Mouse (Mus musculus): ENCODE results near the gene Supv3l1.
"Not testable (repeated sequence)": the region's sequence is repeated elsewhere in the genome, so short reads cannot be mapped to it uniquely, and the experiment has no call there.

The Supv3l1 gene

DNA sequence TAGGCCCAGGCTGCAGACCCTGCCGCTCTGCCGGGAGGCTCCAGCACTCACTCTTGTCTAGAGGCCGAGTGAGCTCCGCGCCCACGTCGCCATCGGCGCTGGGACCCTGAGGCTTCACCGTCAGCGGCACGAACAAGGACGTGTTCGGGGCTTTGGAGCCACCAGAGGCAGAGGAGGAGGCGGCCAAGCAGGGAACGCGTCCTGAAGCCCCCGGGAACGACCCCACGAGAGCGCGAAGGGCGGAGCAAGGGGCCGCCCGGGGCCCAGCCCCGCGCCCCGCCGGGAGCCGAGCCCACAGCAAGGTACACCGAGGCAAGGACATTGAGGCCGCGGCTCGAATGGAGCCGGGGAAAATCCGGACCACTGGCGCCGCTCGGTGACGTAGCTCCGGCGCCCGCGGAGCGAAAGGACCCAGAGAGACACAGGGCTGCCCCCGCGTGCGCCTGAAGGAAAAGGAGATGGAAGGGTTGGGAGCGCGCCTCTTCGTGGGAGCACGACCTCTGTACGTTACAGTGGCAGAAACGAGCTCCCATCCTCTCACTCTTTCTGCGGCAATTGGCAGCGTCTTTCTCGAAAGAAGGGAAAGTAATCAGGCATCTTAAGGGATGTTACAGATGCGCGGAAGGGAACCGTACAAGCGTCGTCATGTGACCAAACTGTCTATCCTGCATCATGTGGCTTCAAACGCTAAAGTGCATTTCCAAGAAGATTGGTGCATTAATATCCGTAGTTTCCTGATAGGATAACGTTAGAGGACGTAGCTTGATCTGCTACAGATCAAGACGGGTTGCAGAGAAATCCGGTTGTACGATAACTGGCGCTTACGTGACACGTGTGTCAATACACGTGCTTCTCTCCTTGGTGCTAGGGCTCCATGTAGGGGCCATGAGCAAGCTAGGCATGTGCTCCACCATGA, at the start of gene Supv3l1, which contains the start of gene 4930507D05Rik:
Supv3l1 (minus strand) TSS at position 375 of the 916 bp plus-strand sequence.
4930507D05Rik (plus strand) TSS at position 126 of the 916 bp plus-strand sequence.
- peak; percentile 90 for DNase-seq (ENCODE audit: low read depth, low spot score)

- not testable (repeated sequence) for DNase-seq (ENCODE audit: low read depth, low spot score)
Measured at GRCm38 (mm10) chr10:62491681-62492080, 42.1 kb upstream of the Supv3l1 start.

DNA sequence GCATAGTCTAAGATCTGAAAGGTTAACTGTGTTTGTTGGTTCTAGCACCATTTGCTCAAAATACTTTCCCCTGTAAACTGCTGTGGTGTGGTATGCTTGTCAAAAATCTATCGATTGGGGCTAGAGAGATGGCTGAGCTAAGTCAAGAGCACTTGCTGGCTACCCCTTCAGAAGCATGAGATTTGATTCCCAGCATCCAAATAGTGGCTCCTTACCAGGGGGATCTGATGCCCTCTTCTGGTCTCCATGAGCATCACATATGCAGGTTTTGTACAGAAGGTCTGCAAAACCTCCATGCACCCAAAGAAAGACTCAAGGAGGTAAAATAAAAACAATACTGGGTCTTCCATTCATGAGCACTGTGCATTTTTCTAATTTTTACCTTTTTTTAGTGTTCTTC, 38.7 kb upstream of the Supv3l1 start:
- DNase-seq (ENCODE audit: low read depth, low spot score): peak; percentile 82

- peak; percentile 99 for DNase-seq (ENCODE audit: low read depth, low spot score)
Measured at GRCm38 (mm10) chr10:62486618-62487415, 37.3 kb upstream of the Supv3l1 start, which contains the start of gene Vps26a. Gene Vps26a (minus strand): TSS chr10:62486805.

DNA sequence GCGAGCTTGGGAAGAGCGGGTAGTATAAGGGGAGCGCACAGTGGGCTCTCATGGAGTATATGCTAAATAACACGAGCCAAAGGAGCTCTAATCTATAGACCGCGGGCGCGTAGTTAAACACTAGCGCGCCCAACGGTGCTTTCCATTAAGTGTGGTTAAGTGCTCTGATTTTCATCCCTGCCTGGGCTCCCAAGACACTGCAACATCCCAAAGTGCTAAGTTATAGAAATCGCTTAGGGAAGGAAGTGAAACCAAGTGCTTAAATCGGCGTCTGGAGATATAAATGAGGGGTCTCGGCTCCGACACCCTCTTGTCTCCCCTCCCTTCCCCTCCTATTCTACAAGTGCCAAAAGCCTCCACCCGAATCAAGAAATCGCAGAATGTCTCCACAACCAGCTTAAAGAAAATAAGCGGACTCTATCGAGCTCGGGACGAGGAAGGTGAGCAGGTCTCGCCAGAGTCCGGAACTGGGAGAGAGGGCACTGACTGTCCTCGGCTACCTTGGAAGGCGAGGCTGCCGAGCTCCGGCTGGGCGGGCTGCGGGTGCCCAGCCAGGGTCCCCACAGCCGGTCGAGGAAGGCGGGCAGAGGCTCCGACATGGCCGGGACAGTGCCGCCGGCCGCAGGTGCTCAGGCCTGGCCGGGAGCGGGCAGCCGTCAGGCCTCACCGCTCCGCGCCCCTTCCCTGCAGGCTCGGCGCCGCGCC, 36.5 kb upstream of the Supv3l1 start:
- peak; percentile 43 for DNase-seq (ENCODE audit: low read depth, low spot score)

- DNase-seq (ENCODE audit: low read depth, low spot score): no peak
Measured at GRCm38 (mm10) chr10:62481108-62481852, 31.7 kb upstream of the Supv3l1 start.

DNA sequence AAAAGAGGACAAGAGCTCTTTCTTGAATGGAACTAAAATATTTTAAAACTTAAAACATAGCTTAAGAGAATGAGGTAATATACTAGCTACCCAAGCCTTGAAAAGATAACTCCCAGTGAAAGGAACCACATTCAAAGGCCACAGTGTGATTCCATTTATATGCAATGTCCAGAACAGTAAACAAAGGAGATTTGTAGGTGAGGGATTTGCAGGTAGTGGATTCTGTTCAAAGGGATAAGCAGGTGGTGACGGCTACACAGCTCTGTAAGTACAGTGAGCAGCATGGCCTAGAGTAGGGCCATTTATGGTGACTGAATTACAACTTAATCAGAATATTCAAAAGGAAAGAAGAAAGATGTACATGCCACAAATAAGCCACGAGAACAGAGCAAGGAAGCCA, 27.4 kb upstream of the Supv3l1 start:
- peak; percentile 57 for DNase-seq (ENCODE audit: low read depth, low spot score)

DNA sequence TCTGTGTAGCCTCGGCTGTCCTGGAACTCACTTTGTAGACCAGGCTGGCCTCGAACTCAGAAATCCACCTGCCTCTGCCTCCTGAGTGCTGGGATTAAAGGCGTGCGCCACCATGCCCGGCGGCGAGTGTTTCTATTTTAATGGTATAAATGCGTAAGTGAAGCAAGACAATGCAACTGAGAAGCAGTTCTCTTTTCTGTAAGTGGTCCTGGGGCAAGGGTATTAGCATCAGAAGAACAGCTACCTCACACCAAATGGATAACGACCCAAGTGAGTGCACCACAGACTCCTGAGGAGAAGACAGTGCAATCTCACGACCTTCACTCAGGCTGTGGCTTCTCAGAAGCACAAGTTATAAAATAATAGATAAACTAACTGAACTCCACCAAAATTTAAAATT, 25.4 kb upstream of the Supv3l1 start:
- DNase-seq (ENCODE audit: low read depth, low spot score): peak; percentile 64

DNA sequence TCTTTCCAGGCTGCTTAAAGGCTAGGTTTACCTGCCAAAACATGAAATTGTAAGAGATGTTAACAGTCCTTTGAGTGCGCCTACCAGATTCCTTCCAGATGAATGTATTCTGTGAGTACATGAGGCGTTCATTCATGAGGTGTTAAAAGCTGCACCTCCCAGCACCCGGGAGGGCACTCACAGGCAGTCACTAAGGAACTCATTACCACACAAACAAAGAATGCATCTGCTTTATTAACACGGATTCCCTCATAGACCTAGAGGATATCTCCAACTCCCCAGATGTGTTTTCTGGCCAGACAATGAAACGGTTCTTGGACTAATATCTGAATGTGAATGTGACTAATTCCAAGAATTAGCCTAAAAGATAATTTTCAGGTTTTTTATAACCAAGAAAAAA, 21.6 kb upstream of the Supv3l1 start:
- no peak for DNase-seq (ENCODE audit: low read depth, low spot score)

- DNase-seq (ENCODE audit: low read depth, low spot score): no peak
Measured at GRCm38 (mm10) chr10:62469736-62470135, 20.2 kb upstream of the Supv3l1 start.

- no peak for DNase-seq (ENCODE audit: low read depth, low spot score)
Measured at GRCm38 (mm10) chr10:62461321-62461720, 11.8 kb upstream of the Supv3l1 start.

DNA sequence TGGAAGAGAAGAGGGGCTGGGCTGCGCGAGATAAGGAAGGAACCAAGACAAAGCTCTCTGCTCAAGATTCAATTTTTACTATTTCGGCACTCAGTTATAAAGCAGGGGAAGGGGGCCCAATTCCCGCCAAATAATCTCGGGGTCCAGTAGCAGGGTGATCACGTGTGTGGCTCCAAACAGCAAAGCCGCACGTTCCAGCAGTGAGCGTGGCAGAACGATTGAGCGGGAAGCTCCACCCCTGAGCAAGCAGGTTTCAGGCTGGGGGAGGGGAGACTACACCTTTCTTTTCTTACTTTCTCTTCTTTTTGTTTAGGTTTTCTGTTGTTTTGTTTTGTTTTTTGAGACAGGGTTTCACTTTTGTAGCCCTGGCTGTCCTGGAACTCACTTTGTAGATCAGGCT, 2.5 kb upstream of the Supv3l1 start:
- DNase-seq (ENCODE audit: low read depth, low spot score): peak; percentile 51

DNA sequence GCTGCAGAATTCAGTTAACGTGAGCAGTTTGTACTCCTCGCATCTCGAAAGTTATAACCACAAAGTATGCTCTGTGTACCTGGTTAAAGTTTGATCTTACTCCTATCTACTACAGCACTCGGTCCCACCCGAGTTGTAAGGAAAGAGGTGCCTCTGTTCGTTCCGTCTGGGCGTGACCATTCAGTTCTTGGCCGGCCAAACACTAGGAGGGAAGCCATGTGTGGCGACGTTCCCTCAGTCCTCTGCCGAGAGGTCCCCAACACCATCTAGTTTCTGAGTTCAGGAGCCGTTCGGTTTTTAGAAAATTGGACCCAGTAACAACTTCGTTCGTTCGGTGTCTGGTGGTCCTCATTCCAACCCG, 722 bp upstream of the Supv3l1 start:
- no peak for DNase-seq (ENCODE audit: low read depth, low spot score)

DNA sequence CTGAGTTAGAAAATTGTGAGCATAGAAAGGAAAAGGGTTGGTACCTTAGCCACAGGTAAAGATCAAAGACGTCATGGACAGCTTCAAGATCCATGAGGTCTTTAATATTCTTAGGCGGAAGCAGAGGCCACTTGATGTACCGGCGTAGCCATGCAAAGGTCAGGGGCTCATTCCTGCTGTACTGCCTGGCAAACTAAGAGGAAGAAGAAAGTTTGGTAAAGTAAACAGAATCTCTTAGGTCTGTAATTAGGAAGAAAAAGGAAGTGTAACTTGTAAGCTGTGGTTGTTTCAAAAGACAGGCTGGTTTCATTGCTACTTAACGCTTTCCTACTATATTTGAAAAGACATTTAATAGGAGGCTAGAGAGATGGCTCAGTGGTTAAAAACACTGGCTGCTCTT, 19.1 kb downstream of the Supv3l1 start:
- no peak for DNase-seq (ENCODE audit: low read depth, low spot score)

GRCm38 (mm10) chr10:62425081-62425871, 24.3 kb downstream of the Supv3l1 start:
- no peak for DNase-seq (ENCODE audit: low read depth, low spot score)

GRCm38 (mm10) chr10:62422255-62422654, 27.3 kb downstream of the Supv3l1 start, which contains the start of gene Hkdc1:
Gene Hkdc1 (minus strand): TSS chr10:62422491.
- peak; percentile 21 for DNase-seq (ENCODE audit: low read depth, low spot score)

- DNase-seq (ENCODE audit: low read depth, low spot score): no peak
Measured at GRCm38 (mm10) chr10:62421127-62421526, 28.4 kb downstream of the Supv3l1 start.

DNA sequence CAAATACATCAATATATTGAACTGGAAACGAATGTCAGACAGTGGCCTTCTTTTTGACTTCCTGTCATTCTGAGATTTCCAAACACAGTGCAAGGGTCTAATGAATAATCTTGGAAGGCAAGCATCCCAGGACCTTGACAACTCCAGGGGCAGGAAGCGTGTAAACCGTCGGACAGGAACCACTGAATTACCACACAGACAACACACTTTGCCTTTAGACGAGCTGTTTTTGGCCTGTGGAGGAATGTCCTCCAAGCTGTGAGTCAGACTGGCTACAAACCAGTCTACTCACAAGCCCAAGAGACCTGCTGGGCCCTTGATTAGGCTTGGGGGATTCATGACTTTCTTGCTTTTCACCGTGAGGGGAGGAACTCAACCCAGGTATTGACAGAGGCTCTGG, 29.1 kb downstream of the Supv3l1 start:
- no peak for DNase-seq (ENCODE audit: low read depth, low spot score)

GRCm38 (mm10) chr10:62419422-62419821, 30.1 kb downstream of the Supv3l1 start:
- DNase-seq (ENCODE audit: low read depth, low spot score): no peak

DNA sequence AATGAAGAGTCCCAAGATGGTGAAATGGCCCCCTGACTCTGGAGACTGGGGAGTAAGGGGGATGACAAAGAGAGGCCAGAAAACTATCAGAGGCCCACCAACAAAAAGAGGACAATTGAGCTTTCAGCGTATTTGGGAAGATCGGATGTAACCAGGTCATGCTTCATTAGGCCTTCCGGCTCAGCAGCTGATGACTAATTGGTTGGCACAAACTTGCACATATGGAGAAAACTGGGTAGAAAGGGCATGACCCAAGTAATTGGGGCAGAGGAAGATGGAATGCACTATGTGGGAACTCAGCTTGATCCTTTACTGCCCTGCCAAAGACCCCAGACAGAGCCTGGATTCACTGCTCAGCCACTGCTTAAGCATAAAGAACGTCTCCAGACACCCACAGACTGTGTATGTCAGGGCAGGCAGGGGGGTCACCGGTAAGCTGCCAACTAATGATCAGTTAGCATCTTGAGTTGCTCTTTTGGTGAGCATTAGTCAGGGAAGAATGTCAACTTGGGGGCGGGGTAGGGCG, 30.6 kb downstream of the Supv3l1 start:
- no peak for DNase-seq (ENCODE audit: low read depth, low spot score)
